Mouse (Mus musculus) midbrain, embryonic 14.5 days (tissue): Measurements from ENCODE around the gene Gm8369. TPM values are rescaled to one million over a fixed set of nuclear protein-coding genes. Genes with fewer than 3 reads are reported as not detected.

Experiments
- ATAC-seq: fragments of 200-750 bp; cut with Nextera tagmentation; 2 replicates; pipeline ENCODE4 v1.8.0; 2017; ENCODE audit warnings: moderate number of reproducible peaks, moderate library complexity; ENCODE audit not compliant: low FRiP score, low TSS enrichment
- DNase-seq: peaks from one replicate; pipeline ENCODE4 v3.0.0-alpha.2; 2015
- H3K27ac ChIP-seq: fragments of 300-500 bp; sonication (generic); replicated peaks from 2 replicates; pipeline ENCODE4 v1.5.1; 2014; ENCODE audit warnings: mild to moderate bottlenecking, low read depth, low read length, moderate library complexity
- H3K27me3 ChIP-seq: fragments of 300-500 bp; sonication (generic); 2 replicates; pipeline ENCODE4 v1.6.1; 2014; ENCODE audit warnings: low read length, control low read depth, mixed read lengths; ENCODE audit not compliant: control insufficient read depth, insufficient read depth
- H3K36me3 ChIP-seq: fragments of 300-500 bp; sonication (generic); 2 replicates; pipeline ENCODE4 v1.6.1; 2014; ENCODE audit warnings: low read length, control low read depth; ENCODE audit not compliant: control insufficient read depth, insufficient read depth
- H3K4me1 ChIP-seq: fragments of 300-500 bp; sonication (generic); 2 replicates; pipeline ENCODE4 v1.6.1; 2014; ENCODE audit warnings: mild to moderate bottlenecking, antibody characterized with exemption, low read length, control low read depth; ENCODE audit not compliant: control insufficient read depth, insufficient read depth
- H3K4me2 ChIP-seq: fragments of 300-500 bp; sonication (generic); 2 replicates; pipeline ENCODE4 v1.6.1; 2014; ENCODE audit warnings: mild to moderate bottlenecking, low read length, moderate library complexity
- H3K4me3 ChIP-seq: fragments of 300-500 bp; sonication (generic); replicated peaks from 2 replicates; pipeline ENCODE4 v1.5.1; 2014; ENCODE audit warnings: low read depth, low read length
- H3K9ac ChIP-seq: fragments of 300-500 bp; sonication (generic); replicated peaks from 2 replicates; pipeline ENCODE4 v1.6.1; 2014; ENCODE audit warnings: mild to moderate bottlenecking, low read length, moderate library complexity
- H3K9me3 ChIP-seq: fragments of 300-500 bp; sonication (generic); 2 replicates; pipeline ENCODE4 v1.6.1; 2016; ENCODE audit warnings: low read length, control low read depth, mixed read lengths; ENCODE audit not compliant: control insufficient read depth
- WGBS: fragments of 180-500 bp; shearing (Covaris S2); extraction: QIAGEN DNeasy Blood & Tissue Kit; methylation state at CpG from one replicate; pipeline ENCODE4 v1.1.7; 2014; 5-methylcytosine and 5-hydroxymethylcytosine counted together
- polyA plus RNA-seq: library from polyadenylated mRNA; unstranded; fragments of >200 nt; fragmentation: Nextera tagmentation; extraction: Ambion mirVana; gene quantifications from 2 replicates; pipeline ENCODE4 v1.2.1, GENCODE M21; 2014

Gm8369 gene
- polyA plus RNA-seq, 1 experiment from 2014 or later = not detected

DNA sequence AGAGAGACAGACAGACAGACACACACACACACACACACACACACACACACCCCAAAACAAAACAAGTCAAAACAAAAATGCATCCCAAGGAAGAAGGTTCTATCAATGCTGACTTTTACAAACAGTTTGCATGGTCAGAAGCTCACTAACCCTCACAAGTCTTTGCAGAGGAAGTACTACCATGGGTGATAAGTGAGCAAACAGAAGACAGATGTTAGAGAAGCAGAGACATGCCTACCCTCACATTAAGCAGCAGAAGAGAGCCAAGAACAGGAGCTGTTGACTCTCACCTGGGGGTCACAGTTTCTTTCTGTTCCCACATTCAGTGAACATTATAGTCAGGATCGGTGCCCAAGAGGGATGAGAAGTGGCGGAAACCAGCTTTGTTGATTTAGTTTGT lies 6.0 kb upstream of the Gm8369 start:
- no peak for DNase-seq
- Histone ChIP-seq H3K36me3 (no peaks in the 10 kb centered on the region), H3K9me3 (no peaks in the 10 kb centered on the region), H3K4me1 (no peaks in the 10 kb centered on the region), H3K4me2 (no peak overlapping the region), H3K27me3 (no peaks in the 10 kb centered on the region), H3K27ac (no peak overlapping the region), H3K4me3 (no peak overlapping the region), H3K9ac (no peak overlapping the region)
- WGBS = 94% methylated on average over 2 of the region's 2 CpGs
- ATAC-seq = no peak

DNA sequence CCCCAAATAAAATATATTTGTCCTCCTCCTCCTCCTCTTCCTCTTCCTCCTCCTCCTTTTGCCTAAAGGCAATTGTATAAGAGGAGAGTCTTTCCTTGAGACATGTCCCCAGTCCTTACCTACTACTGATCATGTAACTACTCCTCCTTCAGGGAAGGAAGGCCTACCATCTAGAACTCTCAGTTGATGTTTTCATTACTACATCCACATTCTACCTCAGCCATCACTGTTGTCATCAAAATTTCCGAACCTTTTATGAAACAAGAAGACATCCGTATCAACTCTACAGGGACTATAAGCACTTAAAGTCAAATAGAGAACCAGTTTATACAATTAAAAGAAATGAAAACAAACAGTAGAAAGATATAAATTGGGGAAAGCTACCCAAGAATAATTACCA lies 3.1 kb upstream of the Gm8369 start:
- H3K27ac ChIP-seq = no peak overlapping the region
- WGBS = 93% methylated on average over 2 of the region's 2 CpGs
- no peak for DNase-seq
- ATAC-seq = no peak
- H3K9ac ChIP-seq = no peak overlapping the region
- no peaks in the 10 kb centered on the region for H3K27me3 ChIP-seq
- H3K9me3 ChIP-seq = no peaks in the 10 kb centered on the region
- H3K4me2 ChIP-seq = no peak overlapping the region
- H3K4me1 ChIP-seq = no peaks in the 10 kb centered on the region
- H3K4me3 ChIP-seq = no peak overlapping the region
- no peaks in the 10 kb centered on the region for H3K36me3 ChIP-seq

DNA sequence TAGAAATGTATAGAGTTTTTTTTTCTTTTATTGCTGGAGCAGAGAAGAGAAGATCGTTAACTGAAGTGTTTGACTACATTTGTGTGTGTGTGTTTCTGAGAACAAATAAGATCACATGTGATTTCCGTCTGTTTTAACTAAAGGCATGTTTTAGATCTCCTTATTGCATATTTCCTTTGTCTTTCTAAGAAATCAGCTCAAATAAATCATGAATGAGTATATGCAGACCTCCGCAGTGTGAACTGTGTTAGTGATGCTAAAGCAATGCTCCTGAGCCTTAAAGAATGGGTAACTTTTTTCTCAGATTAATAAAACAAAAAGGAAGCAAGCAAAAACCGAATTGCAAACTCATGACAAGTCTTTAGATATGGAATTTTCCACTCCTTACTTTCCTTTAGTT lies 1.8 kb upstream of the Gm8369 start:
- Histone ChIP-seq H3K4me2 (no peak overlapping the region), H3K36me3 (no peaks in the 10 kb centered on the region), H3K4me1 (no peaks in the 10 kb centered on the region), H3K27me3 (no peaks in the 10 kb centered on the region), H3K9ac (no peak overlapping the region), H3K4me3 (no peak overlapping the region), H3K9me3 (no peaks in the 10 kb centered on the region), H3K27ac (no peak overlapping the region)
- DNase-seq = no peak
- ATAC-seq = no peak
- WGBS = 83% methylated on average over 4 of the region's 4 CpGs

DNA sequence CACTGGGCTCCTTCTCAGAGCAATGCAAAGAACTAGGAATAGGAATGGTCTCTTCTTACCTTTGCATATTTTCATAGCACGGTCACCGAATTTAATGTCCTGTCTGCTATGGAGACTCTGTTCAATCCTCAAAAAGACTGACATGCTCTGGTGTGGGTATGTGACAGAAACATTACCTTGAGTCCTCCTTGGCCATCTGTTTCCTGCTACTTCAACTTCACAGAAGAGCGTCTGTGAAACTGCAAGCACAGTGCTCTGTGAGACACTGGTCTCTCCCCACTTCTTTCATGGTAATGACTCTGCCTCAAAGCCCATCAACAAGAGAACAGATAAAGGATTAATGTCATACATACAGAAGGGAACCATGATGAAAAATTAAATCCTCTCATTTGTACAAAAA lies 1.4 kb upstream of the Gm8369 start:
- no peaks in the 10 kb centered on the region for H3K4me1 ChIP-seq
- H3K4me3 ChIP-seq = no peak overlapping the region
- no peak overlapping the region for H3K27ac ChIP-seq
- no peak for DNase-seq
- H3K9me3 ChIP-seq = no peaks in the 10 kb centered on the region
- WGBS = 85% methylated on average over 3 of the region's 3 CpGs
- H3K4me2 ChIP-seq = no peak overlapping the region
- no peak overlapping the region for H3K9ac ChIP-seq
- no peaks in the 10 kb centered on the region for H3K36me3 ChIP-seq
- no peak for ATAC-seq
- no peaks in the 10 kb centered on the region for H3K27me3 ChIP-seq

DNA sequence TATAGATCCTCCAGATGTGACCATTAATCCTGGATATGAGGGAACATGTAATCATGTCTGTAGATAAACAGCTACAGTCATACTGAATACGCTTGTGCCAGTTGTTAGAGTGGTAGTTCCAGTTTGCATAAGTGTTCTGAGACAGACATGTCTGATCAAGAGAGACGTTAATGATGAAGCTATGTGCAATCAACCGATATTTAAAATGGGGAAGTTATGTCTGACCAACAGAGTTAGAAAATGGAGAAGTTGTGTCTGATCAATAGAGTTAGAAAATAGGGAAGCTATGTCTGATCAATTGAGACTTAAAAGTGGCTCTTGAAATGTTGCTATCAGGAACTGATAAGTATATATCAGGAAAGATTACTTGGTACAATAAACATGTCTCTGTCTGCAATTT lies 472 bp upstream of the Gm8369 start:
- Histone ChIP-seq H3K4me3 (no peak overlapping the region), H3K27ac (no peak overlapping the region), H3K4me2 (no peak overlapping the region), H3K36me3 (no peaks in the 10 kb centered on the region), H3K9me3 (no peaks in the 10 kb centered on the region), H3K4me1 (no peaks in the 10 kb centered on the region), H3K27me3 (no peaks in the 10 kb centered on the region), H3K9ac (no peak overlapping the region)
- ATAC-seq = no peak
- WGBS = 93% methylated on average over 3 of the region's 3 CpGs
- no peak for DNase-seq

DNA sequence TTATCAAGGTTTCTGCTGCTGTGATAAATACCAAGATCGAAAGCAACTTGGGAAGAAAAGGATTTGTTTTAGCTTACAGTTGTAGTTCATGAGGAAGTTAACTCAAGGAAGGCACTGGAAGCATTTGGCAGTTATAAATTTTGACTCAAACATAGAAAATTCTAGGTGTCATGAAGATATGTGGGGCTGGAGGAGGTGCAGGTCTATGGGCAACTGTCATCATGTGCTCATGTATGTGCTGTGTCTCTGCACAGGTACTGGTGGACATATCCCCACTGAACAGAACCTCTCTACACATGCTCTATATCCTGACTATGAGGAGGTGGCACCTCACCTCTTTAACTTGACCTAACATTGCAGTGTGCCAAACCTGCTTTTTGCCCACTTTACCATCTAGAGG lies 861 bp downstream of the Gm8369 start:
- Histone ChIP-seq H3K9ac (no peak overlapping the region), H3K4me1 (no peaks in the 10 kb centered on the region), H3K27ac (no peak overlapping the region), H3K4me3 (no peak overlapping the region), H3K36me3 (no peaks in the 10 kb centered on the region), H3K27me3 (no peaks in the 10 kb centered on the region), H3K9me3 (no peaks in the 10 kb centered on the region), H3K4me2 (no peak overlapping the region)
- ATAC-seq = no peak
- WGBS = 87% methylated on average over 1 of the region's 1 CpGs
- DNase-seq = no peak

DNA sequence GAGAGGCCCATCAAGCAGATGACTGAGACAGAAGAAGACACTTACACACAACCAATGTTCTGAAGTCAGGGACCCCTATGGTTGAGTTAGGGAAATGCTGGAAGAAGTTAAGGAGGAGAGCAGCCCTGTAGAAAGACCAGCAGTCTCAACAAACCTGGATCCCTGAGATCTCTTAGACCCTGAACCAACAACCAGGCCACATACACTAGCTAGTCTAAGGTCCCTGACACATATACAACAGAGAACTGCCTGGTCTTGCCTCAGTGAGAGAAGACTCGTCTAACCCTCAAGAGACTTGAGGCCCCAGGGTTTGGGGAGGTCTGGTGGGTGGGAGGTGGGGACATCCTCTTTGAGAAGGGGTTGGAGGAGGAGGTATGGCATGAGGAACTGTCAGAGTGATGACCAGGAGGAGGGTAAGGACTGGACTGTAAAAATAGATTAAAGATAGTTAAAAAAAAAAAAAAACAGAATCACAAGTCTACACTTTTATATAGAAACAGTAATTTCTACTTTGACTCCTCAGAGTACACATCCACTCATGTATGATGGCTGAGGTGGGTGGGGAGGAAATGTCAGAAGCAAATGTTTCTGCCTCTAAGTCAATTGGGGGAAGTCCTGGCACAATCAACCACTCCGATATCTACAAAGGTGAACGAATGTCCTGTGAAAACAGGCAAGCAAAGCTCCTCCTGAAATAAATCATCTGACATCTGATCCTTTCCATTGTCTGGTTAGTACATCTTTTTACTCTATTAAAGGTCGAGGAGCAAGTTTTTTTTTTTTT lies 5.9 kb downstream of the Gm8369 start:
- Histone ChIP-seq H3K27me3 (no peaks in the 10 kb centered on the region), H3K4me1 (no peaks in the 10 kb centered on the region), H3K4me3 (no peak overlapping the region), H3K4me2 (no peak overlapping the region), H3K27ac (no peak overlapping the region), H3K9me3 (no peaks in the 10 kb centered on the region), H3K9ac (no peak overlapping the region), H3K36me3 (no peaks in the 10 kb centered on the region)
- ATAC-seq (no peak), DNase-seq (no peak)
- WGBS = 76% methylated on average over 4 of the region's 4 CpGs

DNA sequence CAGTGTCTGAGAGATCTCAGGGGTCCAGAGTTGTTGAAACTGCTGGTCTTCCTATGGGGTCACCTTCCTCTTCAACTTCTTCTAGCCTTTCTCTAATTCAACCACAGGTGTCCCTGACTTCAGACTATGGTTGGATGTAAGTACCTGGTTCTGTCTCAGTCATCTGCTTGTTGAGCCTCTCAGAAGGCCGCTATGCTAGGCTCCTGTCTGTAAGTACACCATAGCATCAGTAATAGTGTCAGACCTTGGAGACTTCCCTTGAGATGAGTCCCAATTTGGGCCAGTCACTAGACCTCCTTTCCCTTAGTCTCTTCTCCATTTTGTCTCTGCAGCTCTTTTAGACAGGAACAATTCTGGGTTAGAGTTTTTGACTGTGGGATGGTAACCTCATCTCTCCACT lies 6.9 kb downstream of the Gm8369 start:
- WGBS = 81% methylated on average over 1 of the region's 1 CpGs

DNA sequence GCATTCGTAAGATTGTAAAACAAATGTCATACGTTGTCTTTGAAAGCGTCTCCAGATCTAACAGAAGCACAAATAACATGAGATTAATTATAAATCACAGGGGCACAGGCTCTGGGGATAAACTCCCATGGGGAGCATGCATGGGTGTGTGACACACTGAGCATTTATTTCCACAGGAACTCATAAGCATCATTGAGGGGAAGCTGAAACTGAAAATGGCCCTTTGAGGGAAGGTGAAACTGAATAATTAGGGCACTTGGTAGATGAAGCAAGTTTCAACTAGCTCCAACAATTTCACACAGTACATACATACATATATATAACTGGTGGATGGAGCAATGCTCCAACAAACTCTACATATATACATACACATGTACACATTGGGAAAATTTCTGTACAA lies 8.8 kb downstream of the Gm8369 start:
- H3K4me2 ChIP-seq = no peak overlapping the region
- H3K9ac ChIP-seq = no peak overlapping the region
- ATAC-seq (no peak), DNase-seq (no peak)
- H3K27me3 ChIP-seq = no peaks in the 10 kb centered on the region
- no peaks in the 10 kb centered on the region for H3K4me1 ChIP-seq
- H3K36me3 ChIP-seq = no peaks in the 10 kb centered on the region
- no peaks in the 10 kb centered on the region for H3K9me3 ChIP-seq
- 89% methylated on average over 3 of the region's 3 CpGs for WGBS
- H3K27ac ChIP-seq = no peak overlapping the region
- no peak overlapping the region for H3K4me3 ChIP-seq

More for the DNA sequence above, 6.9 kb downstream of the Gm8369 start:
- Histone ChIP-seq H3K4me2 (no peak overlapping the region), H3K9ac (no peak overlapping the region), H3K27ac (no peak overlapping the region), H3K4me3 (no peak overlapping the region), H3K27me3 (no peaks in the 10 kb centered on the region), H3K9me3 (no peaks in the 10 kb centered on the region), H3K4me1 (no peaks in the 10 kb centered on the region), H3K36me3 (no peaks in the 10 kb centered on the region)
- DNase-seq = no peak
- no peak for ATAC-seq
